Mouse (Mus musculus) lung, postnatal 0 days (tissue): ENCODE data around the gene Trir.

Source experiments
- CTCF ChIP-seq: IDR thresholded peaks from 2 replicates; pipeline ENCODE4 v1.5.1; 2016; ENCODE audit warnings: antibody characterized with exemption, mild to moderate bottlenecking
- EP300 ChIP-seq: IDR thresholded peaks from 2 replicates; pipeline ENCODE4 v1.6.1; 2016; ENCODE audit warnings: antibody characterized with exemption, mild to moderate bottlenecking, control low read depth

DNA sequence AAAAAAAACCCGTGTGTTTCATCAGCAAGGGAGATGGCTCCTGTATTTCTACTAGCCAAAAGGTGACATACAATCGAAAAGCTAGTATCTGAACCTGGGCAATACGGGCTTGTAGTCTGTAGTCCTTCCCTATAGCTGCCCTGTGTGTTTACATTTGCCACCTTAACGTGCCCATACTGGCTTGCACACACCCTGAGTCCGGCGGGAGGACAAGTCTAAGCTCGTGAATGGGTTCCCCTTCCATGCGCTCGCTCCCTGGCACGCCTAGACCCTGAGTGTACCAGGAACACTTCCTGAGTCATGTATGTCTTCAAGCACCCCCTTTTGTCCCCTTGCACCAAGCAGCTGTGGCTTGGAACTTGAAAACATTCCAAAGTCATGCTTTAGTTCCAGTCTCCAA is 9.9 kb upstream of the Trir start:
- TF ChIP-seq CTCF (no peak), EP300 (no peak)
